Mouse (Mus musculus): ENCODE data around the gene Pard3. TPM values are rescaled to one million over a fixed set of nuclear protein-coding genes. Genes with fewer than 3 reads are reported as not detected.

The Pard3 gene
- polyA plus RNA-seq, 1 experiment from 2014 or later: 26.2 TPM

DNA sequence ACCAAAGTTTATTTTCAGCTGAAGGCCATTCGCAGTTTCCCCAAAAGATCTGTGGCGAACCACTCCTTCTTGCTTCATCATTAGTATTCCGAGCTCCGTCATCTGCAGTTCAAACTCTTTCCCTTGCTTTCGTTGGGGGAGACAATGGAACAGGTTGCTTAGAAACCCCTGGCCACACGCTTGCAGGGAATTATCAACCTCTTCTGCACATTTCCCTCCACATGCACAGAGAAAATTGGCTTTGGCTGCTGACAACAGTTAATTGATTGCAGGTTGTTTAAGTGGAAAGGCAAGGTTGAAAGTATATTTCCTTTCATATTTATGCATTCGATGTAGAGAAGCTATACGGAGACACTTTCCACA, 166.5 kb downstream of the Pard3 start:
- Histone ChIP-seq H3K27ac (ENCODE audit: poor library complexity, severe bottlenecking) (no peak overlapping the region), H3K4me1 (replicated peaks) (peaks cover 31% of the 10 kb centered on the region), H3K27me3 (replicated peaks) (no peaks in the 10 kb centered on the region), H3K9ac (no peak overlapping the region), H3K36me3 (peaks cover 3% of the 10 kb centered on the region; the same call in 1 of the 2 replicates), H3K4me2 (no peak overlapping the region), H3K4me3 (no peak overlapping the region), H3K9me3 (replicated peaks) (no peaks in the 10 kb centered on the region)
- 78% methylated on average over 8 of the region's 8 CpGs for WGBS
- ATAC-seq (ENCODE audit: insufficient number of reproducible peaks, low FRiP score): no peak

DNA sequence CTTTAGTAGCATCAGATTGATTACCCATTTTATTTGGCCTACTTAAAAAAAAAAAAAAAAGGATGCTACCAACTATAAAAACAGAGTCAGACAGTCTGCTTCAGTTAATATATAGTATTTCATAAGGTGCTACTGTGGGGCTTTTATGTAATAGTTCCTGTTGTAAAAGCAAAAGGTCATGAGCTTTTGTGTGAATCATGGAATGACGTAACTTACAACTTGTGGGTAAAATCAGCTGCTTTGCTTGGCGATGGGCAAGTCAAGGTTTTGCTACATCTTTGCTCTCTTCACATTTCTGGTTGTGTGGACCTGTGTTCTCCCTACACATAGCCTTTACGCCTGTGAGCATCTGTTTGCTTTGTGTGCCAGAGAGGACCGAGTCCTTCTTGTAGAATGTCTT, 179.7 kb downstream of the Pard3 start:
- Histone ChIP-seq H3K9ac (no peak overlapping the region), H3K36me3 (no peaks in the 10 kb centered on the region), H3K4me3 (no peak overlapping the region), H3K4me1 (replicated peaks) (peaks cover 19% of the 10 kb centered on the region), H3K4me2 (no peak overlapping the region), H3K27me3 (replicated peaks) (no peaks in the 10 kb centered on the region), H3K9me3 (replicated peaks) (no peaks in the 10 kb centered on the region), H3K27ac (ENCODE audit: poor library complexity, severe bottlenecking) (no peak overlapping the region)
- 91% methylated on average over 4 of the region's 4 CpGs for WGBS
- ATAC-seq (ENCODE audit: insufficient number of reproducible peaks, low FRiP score): no peak

DNA sequence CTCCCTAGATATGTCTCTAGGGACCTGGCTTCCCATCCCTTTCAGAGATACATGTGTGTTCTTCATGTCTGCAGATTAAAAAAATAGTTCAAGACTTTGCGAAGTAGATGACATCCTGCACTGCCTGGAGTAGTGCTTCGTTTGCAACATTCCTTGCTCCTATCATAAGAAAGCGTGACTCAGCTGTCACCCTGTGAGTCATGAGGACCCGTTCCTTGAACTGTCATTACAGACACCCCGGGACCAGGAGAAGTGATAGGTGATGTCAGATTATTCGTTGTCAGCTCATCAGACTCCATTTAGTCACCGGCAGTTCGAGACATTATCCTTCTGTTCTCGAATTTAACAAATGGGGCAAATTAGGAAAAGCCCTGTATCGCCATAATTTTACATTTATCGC, 180.1 kb downstream of the Pard3 start:
- no peaks in the 10 kb centered on the region for H3K27me3 ChIP-seq (replicated peaks)
- no peaks in the 10 kb centered on the region for H3K36me3 ChIP-seq
- 54% methylated on average over 11 of the region's 11 CpGs for WGBS
- H3K27ac ChIP-seq (ENCODE audit: poor library complexity, severe bottlenecking): no peak overlapping the region
- H3K4me1 ChIP-seq (replicated peaks): peaks cover 24% of the 10 kb centered on the region
- H3K4me2 ChIP-seq: no peak overlapping the region
- no peak overlapping the region for H3K9ac ChIP-seq
- no peak overlapping the region for H3K4me3 ChIP-seq
- no peak for ATAC-seq (ENCODE audit: insufficient number of reproducible peaks, low FRiP score)
- no peaks in the 10 kb centered on the region for H3K9me3 ChIP-seq (replicated peaks)

DNA sequence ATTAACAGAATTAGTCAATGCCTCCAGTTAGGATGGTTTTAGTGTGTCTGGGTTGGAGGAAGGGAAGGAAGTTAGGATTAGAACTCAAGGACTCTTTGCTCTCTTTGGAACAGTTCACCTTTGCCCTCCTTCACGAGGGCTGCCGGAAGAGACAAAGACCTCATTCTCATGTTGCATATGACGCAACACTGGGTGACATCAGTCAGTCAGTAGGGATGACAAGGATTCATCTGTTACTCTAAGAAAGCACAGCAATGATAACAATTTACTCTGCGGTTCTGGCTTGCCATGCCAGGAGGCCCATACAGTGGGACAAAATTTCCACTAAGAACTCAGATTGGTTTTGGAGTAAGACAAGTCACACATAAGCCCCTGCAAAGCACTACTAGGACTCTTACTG, 187.1 kb downstream of the Pard3 start:
- no peak for ATAC-seq (ENCODE audit: insufficient number of reproducible peaks, low FRiP score)
- H3K27ac ChIP-seq (ENCODE audit: poor library complexity, severe bottlenecking): no peak overlapping the region
- no peaks in the 10 kb centered on the region for H3K9me3 ChIP-seq (replicated peaks)
- H3K36me3 ChIP-seq: no peaks in the 10 kb centered on the region
- peaks cover 45% of the 10 kb centered on the region for H3K4me1 ChIP-seq (replicated peaks)
- WGBS: 65% methylated on average over 4 of the region's 4 CpGs
- H3K4me2 ChIP-seq: no peak overlapping the region
- no peaks in the 10 kb centered on the region for H3K27me3 ChIP-seq (replicated peaks)
- H3K4me3 ChIP-seq: no peak overlapping the region
- no peak overlapping the region for H3K9ac ChIP-seq

DNA sequence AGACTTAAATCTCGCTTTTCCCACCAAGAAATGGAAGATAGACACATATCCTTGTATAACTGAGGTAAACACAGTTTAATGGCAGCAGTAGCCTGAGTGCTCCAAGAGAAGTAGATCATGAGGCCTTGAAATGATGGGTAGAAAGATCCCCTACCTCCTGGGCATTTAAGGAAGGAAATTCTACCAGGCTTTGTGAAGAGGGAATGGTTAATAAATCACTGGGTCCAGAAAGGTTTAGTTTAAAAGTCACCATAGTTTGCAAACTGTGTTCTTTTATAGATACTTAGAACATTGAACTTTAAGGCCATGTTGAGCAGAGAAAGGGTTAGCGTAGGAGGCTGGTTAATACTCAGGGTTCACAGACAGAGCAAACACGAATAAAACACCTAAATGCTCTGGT, 187.8 kb downstream of the Pard3 start:
- peaks cover 45% of the 10 kb centered on the region for H3K4me1 ChIP-seq (replicated peaks)
- H3K36me3 ChIP-seq: no peaks in the 10 kb centered on the region
- H3K9me3 ChIP-seq (replicated peaks): no peaks in the 10 kb centered on the region
- no peak for ATAC-seq (ENCODE audit: insufficient number of reproducible peaks, low FRiP score)
- H3K27me3 ChIP-seq (replicated peaks): no peaks in the 10 kb centered on the region
- no peak overlapping the region for H3K9ac ChIP-seq
- 90% methylated on average over 3 of the region's 3 CpGs for WGBS
- no peak overlapping the region for H3K27ac ChIP-seq (ENCODE audit: poor library complexity, severe bottlenecking)
- no peak overlapping the region for H3K4me2 ChIP-seq
- H3K4me3 ChIP-seq: no peak overlapping the region

DNA sequence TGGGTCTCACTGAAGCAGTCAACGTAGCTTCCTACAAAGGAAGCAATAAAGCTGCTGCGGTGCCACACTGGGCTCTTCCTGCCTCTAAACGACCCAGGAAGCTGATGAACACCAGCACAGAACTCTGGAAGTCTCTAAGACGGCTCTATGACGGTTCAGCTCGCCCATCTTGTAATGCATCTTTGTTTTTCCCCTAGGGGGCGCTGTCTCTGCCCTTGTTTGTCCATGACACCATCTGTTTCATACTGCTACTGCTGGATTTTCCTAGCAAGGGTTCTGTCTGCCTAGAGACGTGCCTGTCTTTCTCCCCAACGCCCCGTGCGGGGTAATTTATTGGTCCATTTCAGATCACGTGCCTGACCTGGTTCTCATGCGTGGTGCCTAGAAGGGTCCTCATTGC, 188.3 kb downstream of the Pard3 start:
- no peak for ATAC-seq (ENCODE audit: insufficient number of reproducible peaks, low FRiP score)
- Histone ChIP-seq H3K9ac (no peak overlapping the region), H3K9me3 (replicated peaks) (no peaks in the 10 kb centered on the region), H3K27ac (ENCODE audit: poor library complexity, severe bottlenecking) (no peak overlapping the region), H3K27me3 (replicated peaks) (no peaks in the 10 kb centered on the region), H3K4me1 (replicated peaks) (peaks cover 45% of the 10 kb centered on the region), H3K4me3 (no peak overlapping the region), H3K36me3 (no peaks in the 10 kb centered on the region), H3K4me2 (no peak overlapping the region)
- WGBS: 81% methylated on average over 13 of the region's 13 CpGs

DNA sequence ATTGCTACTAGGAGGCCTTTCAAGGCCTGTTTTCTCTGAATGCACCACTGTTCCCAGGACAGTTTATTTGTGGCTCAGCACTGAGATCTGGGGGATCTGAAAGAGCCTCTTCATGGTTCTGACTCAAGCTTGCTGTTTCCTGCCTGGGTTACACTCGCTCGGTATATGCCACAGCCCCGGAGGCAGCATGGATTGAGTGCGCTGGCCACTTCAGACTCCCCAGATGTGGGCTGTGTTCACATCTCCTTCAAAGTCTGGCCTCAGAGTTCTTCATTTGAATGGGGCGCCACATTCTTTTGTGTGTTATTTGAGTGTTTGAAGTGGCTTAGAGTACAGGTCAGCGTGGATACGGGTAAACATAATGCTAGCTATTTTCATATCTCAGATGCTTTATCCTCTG, 190.9 kb downstream of the Pard3 start:
- Histone ChIP-seq H3K36me3 (no peaks in the 10 kb centered on the region), H3K4me2 (no peak overlapping the region), H3K9ac (no peak overlapping the region), H3K4me1 (replicated peaks) (peaks cover 25% of the 10 kb centered on the region), H3K4me3 (no peak overlapping the region), H3K27ac (ENCODE audit: poor library complexity, severe bottlenecking) (no peak overlapping the region), H3K9me3 (replicated peaks) (no peaks in the 10 kb centered on the region), H3K27me3 (replicated peaks) (no peaks in the 10 kb centered on the region)
- WGBS: 53% methylated on average over 7 of the region's 7 CpGs
- no peak for ATAC-seq (ENCODE audit: insufficient number of reproducible peaks, low FRiP score)

DNA sequence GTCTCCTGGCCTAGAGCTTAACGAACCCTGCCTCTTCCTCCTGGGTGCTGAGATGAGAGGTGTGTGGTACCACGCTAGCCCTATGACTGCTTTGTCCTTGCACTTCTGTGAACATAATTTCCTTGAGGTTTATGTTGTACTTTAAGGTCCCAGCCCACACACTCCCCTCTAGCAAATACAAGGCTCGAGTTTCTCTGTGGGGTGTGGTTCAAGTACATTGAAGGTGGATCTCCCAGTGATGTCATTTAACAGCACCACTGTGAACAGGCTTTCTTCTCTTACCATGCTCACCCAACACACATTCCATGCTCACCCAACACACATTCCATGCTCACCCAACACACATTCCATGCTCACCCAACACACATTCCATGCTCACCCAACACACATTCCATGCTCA, 193.4 kb downstream of the Pard3 start:
- peaks cover 16% of the 10 kb centered on the region for H3K4me1 ChIP-seq (replicated peaks)
- H3K9me3 ChIP-seq (replicated peaks): peaks cover 3% of the 10 kb centered on the region; the same call in 1 of the 2 replicates
- H3K4me3 ChIP-seq: no peak overlapping the region
- H3K4me2 ChIP-seq: no peak overlapping the region
- no peak overlapping the region for H3K9ac ChIP-seq
- H3K27me3 ChIP-seq (replicated peaks): no peaks in the 10 kb centered on the region
- no peak overlapping the region for H3K27ac ChIP-seq (ENCODE audit: poor library complexity, severe bottlenecking)
- ATAC-seq (ENCODE audit: insufficient number of reproducible peaks, low FRiP score): no peak
- WGBS: 89% methylated on average over 3 of the region's 3 CpGs
- no peaks in the 10 kb centered on the region for H3K36me3 ChIP-seq

DNA sequence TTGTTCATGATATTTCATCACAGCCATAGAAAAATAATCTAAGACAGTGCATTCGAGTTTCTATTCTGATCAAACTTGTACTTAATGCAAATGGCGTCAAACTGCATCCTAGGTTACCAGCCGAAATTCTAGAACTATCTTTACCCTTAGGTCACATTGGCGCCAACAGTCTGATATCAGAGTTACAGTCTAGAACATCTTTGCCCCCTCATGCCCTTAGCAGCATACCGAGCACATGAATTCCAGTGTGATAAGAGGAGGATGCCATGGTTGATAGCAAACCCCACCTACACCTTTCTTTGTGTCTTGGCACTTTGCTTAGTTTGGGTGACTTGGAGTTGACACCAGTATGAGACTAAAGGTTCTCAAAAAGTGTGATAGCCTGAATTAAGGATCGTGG, 197.4 kb downstream of the Pard3 start:
- ATAC-seq (ENCODE audit: insufficient number of reproducible peaks, low FRiP score): no peak
- no peak overlapping the region for H3K9ac ChIP-seq
- H3K36me3 ChIP-seq: no peaks in the 10 kb centered on the region
- peaks cover 18% of the 10 kb centered on the region for H3K4me1 ChIP-seq (replicated peaks)
- no peak overlapping the region for H3K27ac ChIP-seq (ENCODE audit: poor library complexity, severe bottlenecking)
- no peaks in the 10 kb centered on the region for H3K27me3 ChIP-seq (replicated peaks)
- H3K4me3 ChIP-seq: no peak overlapping the region
- H3K9me3 ChIP-seq (replicated peaks): peaks cover 3% of the 10 kb centered on the region; the same call in 1 of the 2 replicates
- 78% methylated on average over 6 of the region's 6 CpGs for WGBS
- no peak overlapping the region for H3K4me2 ChIP-seq

DNA sequence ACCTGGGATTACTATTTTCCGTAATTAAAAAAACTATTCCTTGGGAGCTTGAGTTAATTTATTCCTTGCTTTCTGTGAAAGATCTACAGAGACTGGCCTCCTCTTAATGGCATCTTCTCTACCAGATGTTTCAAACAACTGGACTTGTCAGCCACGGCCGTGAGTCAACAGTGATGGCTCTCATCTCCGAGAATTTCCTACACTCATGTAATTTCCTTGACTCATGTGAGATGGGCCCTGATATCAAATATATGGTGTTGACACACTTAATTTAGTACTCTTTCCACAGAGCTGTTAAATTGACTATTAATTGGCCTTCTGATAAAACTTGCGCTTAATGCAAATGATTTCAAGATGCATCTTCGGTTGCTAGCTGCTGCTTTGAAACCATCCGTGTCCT, 198.3 kb downstream of the Pard3 start:
- Histone ChIP-seq H3K4me1 (replicated peaks) (peaks cover 18% of the 10 kb centered on the region), H3K27ac (ENCODE audit: poor library complexity, severe bottlenecking) (no peak overlapping the region), H3K4me2 (no peak overlapping the region), H3K9ac (no peak overlapping the region), H3K9me3 (replicated peaks) (peaks cover 3% of the 10 kb centered on the region; the same call in 1 of the 2 replicates), H3K36me3 (no peaks in the 10 kb centered on the region), H3K4me3 (no peak overlapping the region), H3K27me3 (replicated peaks) (no peaks in the 10 kb centered on the region)
- 87% methylated on average over 7 of the region's 7 CpGs for WGBS
- no peak for ATAC-seq (ENCODE audit: insufficient number of reproducible peaks, low FRiP score)

DNA sequence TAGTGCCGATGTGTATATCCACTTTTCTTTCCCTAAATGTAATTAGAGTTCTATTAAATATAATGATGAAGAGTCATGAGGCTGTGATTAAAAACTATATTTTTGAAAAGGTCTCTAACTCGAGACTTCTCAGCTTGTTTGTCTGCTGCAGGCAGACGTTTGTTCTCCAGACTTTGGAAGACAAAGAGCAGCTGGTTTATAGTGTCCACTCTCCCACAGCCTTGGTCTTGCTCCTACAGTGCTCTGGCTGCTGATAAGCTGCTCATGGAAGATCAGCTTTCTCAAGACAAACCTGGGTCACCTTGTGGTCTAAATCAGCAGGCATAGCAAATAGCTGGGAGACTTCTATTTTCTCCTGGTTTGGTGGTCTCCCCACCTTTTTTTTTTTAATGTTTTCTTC, 198.7 kb downstream of the Pard3 start:
- no peak overlapping the region for H3K27ac ChIP-seq (ENCODE audit: poor library complexity, severe bottlenecking)
- 67% methylated on average over 3 of the region's 3 CpGs for WGBS
- no peak overlapping the region for H3K9ac ChIP-seq

DNA sequence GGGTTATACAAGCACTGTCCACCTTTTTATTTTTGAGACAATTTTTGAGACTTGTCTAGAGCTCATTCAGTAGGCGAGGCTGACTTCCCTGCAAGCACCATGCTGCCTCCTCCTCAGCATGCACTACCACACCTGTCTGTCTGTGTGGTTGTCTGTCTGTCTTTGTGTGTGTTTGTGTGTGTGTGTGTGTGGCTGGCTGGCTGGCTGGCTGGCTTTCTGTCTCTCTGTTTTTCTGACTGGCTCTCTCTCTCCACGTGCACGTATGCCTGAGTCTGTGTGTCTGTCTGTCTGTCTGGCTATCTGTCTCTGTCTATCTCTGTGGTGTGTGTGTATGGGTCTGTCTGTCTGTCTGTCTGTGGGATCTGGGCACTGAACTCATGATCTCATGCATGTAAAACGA, 199.2 kb downstream of the Pard3 start:
- no peaks in the 10 kb centered on the region for H3K27me3 ChIP-seq (replicated peaks)
- WGBS: 78% methylated on average over 4 of the region's 4 CpGs
- ATAC-seq (ENCODE audit: insufficient number of reproducible peaks, low FRiP score): no peak
- peaks cover 18% of the 10 kb centered on the region for H3K4me1 ChIP-seq (replicated peaks)
- H3K4me2 ChIP-seq: no peak overlapping the region
- no peak overlapping the region for H3K27ac ChIP-seq (ENCODE audit: poor library complexity, severe bottlenecking)
- H3K9me3 ChIP-seq (replicated peaks): peaks cover 3% of the 10 kb centered on the region; the same call in 1 of the 2 replicates
- H3K4me3 ChIP-seq: no peak overlapping the region
- H3K36me3 ChIP-seq: no peaks in the 10 kb centered on the region
- no peak overlapping the region for H3K9ac ChIP-seq

More for the DNA sequence above, 198.7 kb downstream of the Pard3 start:
- no peaks in the 10 kb centered on the region for H3K27me3 ChIP-seq (replicated peaks)
- H3K36me3 ChIP-seq: no peaks in the 10 kb centered on the region
- no peak for ATAC-seq (ENCODE audit: insufficient number of reproducible peaks, low FRiP score)
- H3K9me3 ChIP-seq (replicated peaks): peaks cover 3% of the 10 kb centered on the region; the same call in 1 of the 2 replicates
- no peak overlapping the region for H3K4me3 ChIP-seq
- no peak overlapping the region for H3K4me2 ChIP-seq
- H3K4me1 ChIP-seq (replicated peaks): peaks cover 18% of the 10 kb centered on the region
